Mouse (Mus musculus): ENCODE measurements around the gene Galnt2.

DNA sequence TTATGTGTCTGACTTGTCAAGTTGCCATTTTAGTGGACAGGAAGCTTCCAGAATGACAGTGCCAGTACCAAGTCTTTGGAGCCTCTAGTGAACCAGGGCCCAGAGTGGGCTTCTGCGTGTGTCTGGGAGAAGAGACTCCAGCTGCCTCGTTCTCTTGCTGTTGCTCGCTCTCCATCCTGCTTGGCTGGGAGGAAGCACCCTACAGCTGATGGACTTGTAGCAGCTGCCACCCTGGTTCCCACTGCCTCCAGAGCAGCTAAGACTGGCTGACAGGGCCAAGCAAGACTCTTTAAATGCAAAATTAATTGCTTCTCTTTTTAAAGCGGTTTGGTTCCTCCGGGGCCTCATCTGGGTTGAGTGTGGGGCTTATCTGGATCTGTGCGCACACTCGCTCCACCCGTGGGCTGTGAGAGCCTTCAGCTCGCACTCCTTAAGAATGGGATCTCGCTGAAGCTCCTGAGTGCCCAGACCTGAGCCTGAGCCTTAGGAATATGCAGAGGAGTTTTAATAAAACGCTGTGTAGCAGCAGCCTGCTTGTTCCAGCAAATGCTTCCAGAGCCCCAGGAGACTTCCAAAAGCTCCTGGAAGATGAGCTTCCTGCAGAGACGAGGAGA, 90.1 kb downstream of the Galnt2 start:
- no peak for TF ChIP-seq CTCF (IDR thresholded peaks at IDR 0.05)
- no peak for TF ChIP-seq EP300 (IDR thresholded peaks at IDR 0.05)
